Mouse (Mus musculus) adrenal gland, postnatal 10 days (tissue): Measurements from ENCODE around the gene Cyp3a41b. TPM values are rescaled to one million over a fixed set of nuclear protein-coding genes. Genes with fewer than 3 reads are reported as not detected.
"Not testable (repeated sequence)": the region's sequence is repeated elsewhere in the genome, so short reads cannot be mapped to it uniquely, and the experiment has no call there.

ENCODE experiments used
- DNase-seq: peaks from one replicate; pipeline ENCODE4 v3.0.0; 2021; ENCODE audit warnings: mixed read lengths
- long read RNA-seq, 2 experiments: library from polyadenylated mRNA; stranded (forward); transcript quantifications; one replicate each; pipeline ENCODE4 v2.0.0; 2021
- total RNA-seq, 2 experiments: library from RNA; stranded (reverse); gene quantifications; 2 replicates each; pipeline ENCODE4 v1.2.3; 2021

The Cyp3a41b gene
- under 1 TPM in 1 of 2 experiments, not detected in 1; 0.18 TPM for total RNA-seq
- long read RNA-seq, experiment 1, partial matches to known transcripts: 0 of 1 reads
- long read RNA-seq, experiment 1, other reads (novel, unspliced or antisense): 1 of 1 reads
- long read RNA-seq, experiment 2: 0 reads

- not testable (repeated sequence) for DNase-seq
Observed at GRCm38 (mm10) chr5:145584630-145585029, at the start of gene Cyp3a41b. Cyp3a41b (minus strand) TSS chr5:145584730.

GRCm38 (mm10) chr5:145632286-145632685 is 47.8 kb upstream of the Cyp3a41b start:
- DNase-seq: not testable (repeated sequence)

- not testable (repeated sequence) for DNase-seq
Observed at GRCm38 (mm10) chr5:145604891-145605290, 20.4 kb upstream of the Cyp3a41b start.

GRCm38 (mm10) chr5:145597851-145598250 is 13.3 kb upstream of the Cyp3a41b start:
- DNase-seq: not testable (repeated sequence)

GRCm38 (mm10) chr5:145577321-145577720 is 7.2 kb downstream of the Cyp3a41b start:
- not testable (repeated sequence) for DNase-seq

GRCm38 (mm10) chr5:145575660-145576059 is 8.9 kb downstream of the Cyp3a41b start:
- not testable (repeated sequence) for DNase-seq

- not testable (repeated sequence) for DNase-seq
Observed at GRCm38 (mm10) chr5:145571922-145572321, 12.6 kb downstream of the Cyp3a41b start.

Other genes with a start within 250 kb of the Cyp3a41b start
- gene Cyp3a57, start 239.5 kb downstream of the Cyp3a41b start, total RNA-seq: under 1 TPM in 1 of 2 experiments, not detected in 1; 0.12 TPM
- 10 to 100 TPM; 25.8 to 51.3 TPM for gene Cyp3a16, start 115.0 kb downstream of the Cyp3a41b start, total RNA-seq
- gene Cyp3a41a, start 135.4 kb upstream of the Cyp3a41b start, total RNA-seq: 10 to 100 TPM in 1 of 2 experiments, 1 to 10 TPM in 1; 6.7 to 17.7 TPM
- 10 to 100 TPM; 14.4 to 41.9 TPM for gene Cyp3a44, start 221.1 kb upstream of the Cyp3a41b start, total RNA-seq